15 mouse cellular contexts compared by ENCODE assay signal in genomic region chr10:40354081-40354480, GRCm38 (mm10).
"Had no signal": no experiment of that assay in that cellular context is flagged by ENCODE, and none has a peak within 500 bp of the region (broad histone marks: within the 10 kb centered on the region; RNA-seq: fewer than 3 reads in every experiment).

No protein-coding gene starts in this region.

- DNase-seq: kidney, adult 9 months; kidney, postnatal 14 days; kidney, postnatal 4 days; layer of hippocampus, postnatal 36 days; liver, embryonic 13.5 days; lung, adult 2 months; lung, postnatal 14 days; lung, postnatal 4 days; midbrain, embryonic 14.5 days; right cerebral cortex, adult 18-20 months; right cerebral cortex, postnatal 14 days; right cerebral cortex, postnatal 4 days; thymus, postnatal 4 days had no signal

- H3K9me3 ChIP-seq: liver, embryonic 13.5 days had no signal

- H3K27ac ChIP-seq: liver, embryonic 13.5 days had no signal

- H3K9ac ChIP-seq: liver, embryonic 13.5 days had no signal

- H3K27me3 ChIP-seq: liver, embryonic 13.5 days had no signal

- H3K36me3 ChIP-seq: liver, embryonic 13.5 days had no signal

- H3K4me2 ChIP-seq: liver, embryonic 13.5 days; midbrain, embryonic 11.5 days had no signal

- H3K4me3 ChIP-seq: left cerebral cortex, adult 2 months; liver, embryonic 13.5 days had no signal
